Mouse (Mus musculus): ENCODE measurements at regions not wholly inside any gene's neighbourhood (a gene's known extent, or its start where the extent isn't known, plus 50 kb on each side); places are given as distances from the start of the nearest gene placed in this dataset.

GRCm38 (mm10) chr13:73107250-73107993 lies 152.9 kb upstream of the Irx4 start:
- no peak for DNase-seq (ENCODE audit: low spot score in 2 of 2)
- intact Hi-C loops (cut with DNase I) = no loop called here

DNA sequence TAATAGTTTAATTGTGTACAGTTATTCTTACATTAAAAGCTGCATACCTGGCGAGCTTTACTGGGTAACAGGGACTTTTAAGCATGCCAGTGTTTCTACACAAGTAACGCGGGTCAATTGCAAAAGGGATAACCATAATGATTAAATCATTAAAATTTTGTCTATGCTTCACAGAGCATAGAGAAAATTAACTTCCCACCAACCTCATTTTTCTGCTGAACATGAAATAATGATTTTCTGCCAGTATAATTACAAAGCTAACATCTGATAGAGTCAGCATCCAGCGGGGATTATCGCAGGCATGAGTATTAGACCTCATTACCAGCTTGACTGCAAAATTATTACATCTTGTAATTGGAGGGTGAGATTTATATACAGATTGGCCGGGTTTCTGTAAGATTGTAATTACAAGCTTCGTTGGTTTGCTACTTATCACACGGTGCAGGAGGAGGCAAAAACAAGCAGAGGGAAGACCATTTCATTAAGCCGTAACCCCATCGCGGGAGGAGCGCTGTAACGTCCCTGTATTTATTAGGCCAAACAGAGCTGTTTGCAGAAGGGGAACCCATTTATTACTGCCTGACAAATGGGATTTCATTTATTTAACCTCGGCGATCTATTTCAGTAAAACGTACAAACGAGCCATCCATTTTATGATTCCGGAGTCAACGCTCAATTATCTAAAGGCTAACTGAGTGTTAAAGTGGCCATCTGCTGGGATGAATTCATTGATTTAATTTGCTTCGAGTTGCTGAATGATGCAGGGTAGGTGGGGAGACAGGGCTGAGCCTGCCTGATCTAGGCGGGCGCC lies 143.3 kb upstream of the Irx4 start:
- intact Hi-C loops (cut with DNase I) = no loop called here
- DNase-seq (ENCODE audit: low spot score in 2 of 2) = no peak

DNA sequence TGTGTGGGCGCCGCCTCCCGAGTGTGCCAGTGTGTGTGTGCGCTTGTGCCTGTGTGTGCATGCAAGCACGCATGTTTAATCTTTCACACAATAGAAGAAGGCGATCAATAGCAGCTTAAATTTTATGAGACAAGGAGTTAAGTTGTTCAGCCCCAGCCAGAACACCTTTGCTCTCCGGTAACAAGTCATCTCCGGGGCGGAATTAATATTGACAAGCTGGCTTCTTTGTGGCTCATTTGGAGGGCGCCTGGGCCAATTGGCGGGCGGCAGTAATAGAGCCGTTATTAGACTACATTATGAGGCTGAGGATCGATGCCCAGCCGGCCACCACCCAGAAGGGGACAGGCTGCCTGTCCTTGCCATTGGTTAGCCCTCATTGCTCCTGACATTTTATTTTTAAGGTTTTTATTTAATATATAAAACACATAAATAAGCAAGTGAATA lies 142.6 kb upstream of the Irx4 start:
- intact Hi-C loops (cut with DNase I) = no loop called here
- peak in 1 of 2 experiments; percentile 7 for DNase-seq (ENCODE audit: low spot score in 2 of 2)

DNA sequence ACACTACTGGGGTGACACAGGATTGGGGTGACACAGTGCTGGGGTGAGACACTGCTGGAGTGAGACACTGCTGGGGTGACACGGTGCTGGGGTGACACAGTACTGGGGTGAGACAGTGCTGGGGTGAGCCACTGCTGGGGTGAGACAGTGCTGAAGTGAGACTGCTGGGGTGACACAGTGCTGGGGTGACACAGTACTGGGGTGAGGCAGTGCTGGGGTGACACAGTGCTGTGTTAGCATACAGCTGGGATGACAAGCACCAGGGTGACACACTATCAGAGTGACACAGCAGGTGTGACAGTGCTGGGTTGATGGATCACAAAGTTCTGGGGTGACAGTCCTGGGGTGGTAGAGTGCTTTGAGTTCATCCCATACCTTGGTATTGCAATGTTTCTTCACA lies 137.3 kb upstream of the Irx4 start:
- intact Hi-C loops (cut with DNase I) = no loop called here
- no peak for DNase-seq (ENCODE audit: low spot score in 2 of 2)

- DNase-seq (ENCODE audit: low spot score in 2 of 2) = no peak
- intact Hi-C loops (cut with DNase I) = no loop called here
These were observed 129.0 kb upstream of the Irx4 start for GRCm38 (mm10) chr13:73131270-73131669.

DNA sequence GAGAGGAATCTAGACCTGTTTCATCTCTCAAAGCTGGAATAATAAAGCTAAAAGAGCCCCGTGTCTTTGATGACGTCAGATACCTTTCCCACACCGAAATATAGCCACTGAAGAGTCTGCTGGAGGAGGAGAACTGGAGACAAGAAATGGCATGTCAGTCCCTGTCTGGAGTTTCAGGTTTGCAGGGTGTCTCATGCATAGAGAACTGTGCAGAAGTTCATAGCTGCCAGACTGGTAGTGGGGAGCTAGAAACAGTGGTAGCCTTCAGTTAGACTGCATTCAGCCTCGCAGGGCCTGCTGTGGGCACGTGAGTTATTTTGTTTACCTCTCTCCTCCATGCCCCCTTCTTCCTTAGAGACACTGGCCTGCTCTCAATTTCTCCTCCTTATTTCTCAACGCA lies 127.5 kb upstream of the Irx4 start:
- intact Hi-C loops (cut with DNase I) = no loop called here
- no peak for DNase-seq (ENCODE audit: low spot score in 2 of 2)

DNA sequence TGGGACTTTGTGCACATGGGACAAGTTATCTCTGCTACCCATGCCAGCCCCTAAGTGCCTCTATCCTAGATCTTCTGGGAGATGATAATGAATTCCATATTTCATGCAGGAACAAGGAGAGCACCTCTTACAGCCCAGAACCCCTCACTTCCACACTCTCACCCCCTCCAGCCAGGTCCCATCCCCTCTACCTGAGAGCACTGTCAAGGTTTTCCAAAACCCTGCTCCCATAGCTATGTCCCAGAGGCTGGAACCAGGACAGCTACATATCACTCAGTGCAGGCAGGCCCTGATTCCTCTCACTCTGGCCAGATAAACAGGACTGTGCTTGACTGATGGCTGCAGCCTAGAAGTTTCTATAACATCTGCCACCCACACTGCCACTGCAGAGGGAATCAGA lies 125.3 kb upstream of the Irx4 start:
- DNase-seq (ENCODE audit: low spot score in 2 of 2) = no peak
- intact Hi-C loops (cut with DNase I) = no loop called here

DNA sequence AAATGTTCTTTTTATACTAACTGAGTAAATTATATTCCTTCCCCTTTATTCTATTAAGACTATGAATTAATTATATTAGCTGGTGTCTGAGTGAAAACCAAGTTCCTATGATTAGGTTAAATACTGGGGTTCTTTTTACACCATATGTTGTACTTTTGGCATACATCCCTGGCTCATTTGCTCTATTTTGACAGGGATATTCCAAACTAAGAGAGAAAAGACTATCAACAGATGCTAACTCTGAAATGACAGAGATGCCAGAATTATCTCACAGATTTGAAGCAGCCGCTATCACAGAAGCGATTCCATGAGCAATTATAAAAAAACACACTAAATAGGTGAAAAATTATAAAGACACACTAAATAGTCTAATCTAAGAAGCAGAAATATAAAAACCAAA lies 119.0 kb upstream of the Irx4 start:
- intact Hi-C loops (cut with DNase I) = no loop called here
- no peak for DNase-seq (ENCODE audit: low spot score in 2 of 2)

GRCm38 (mm10) chr13:73158016-73158415 lies 102.3 kb upstream of the Irx4 start:
- intact Hi-C loops (cut with DNase I) = no loop called here

DNA sequence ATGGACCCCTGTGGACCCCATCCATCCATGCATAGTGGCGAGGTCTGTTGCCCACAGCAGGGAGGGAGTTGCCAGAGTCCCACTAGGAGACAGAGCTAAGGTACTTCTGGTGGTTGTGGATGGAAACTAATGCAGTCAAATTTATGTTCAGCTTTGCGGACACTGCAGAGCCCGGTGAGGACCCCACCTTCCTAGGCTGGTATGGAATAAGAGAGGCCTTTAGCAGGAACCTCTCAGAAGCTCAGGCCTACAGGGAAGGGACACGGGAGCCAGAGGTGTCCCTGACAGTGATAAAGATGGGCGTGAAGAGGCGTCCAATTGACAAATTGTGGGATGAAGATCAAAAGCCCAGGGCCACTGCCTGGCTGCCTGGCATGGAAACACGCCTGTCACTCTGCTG lies 100.8 kb upstream of the Irx4 start:
- DNase-seq (ENCODE audit: low spot score in 2 of 2) = no peak
- intact Hi-C loops (cut with DNase I) = no loop called here

More at GRCm38 (mm10) chr13:73158016-73158415, 102.3 kb upstream of the Irx4 start:
- DNase-seq (ENCODE audit: low spot score in 2 of 2) = no peak

DNA sequence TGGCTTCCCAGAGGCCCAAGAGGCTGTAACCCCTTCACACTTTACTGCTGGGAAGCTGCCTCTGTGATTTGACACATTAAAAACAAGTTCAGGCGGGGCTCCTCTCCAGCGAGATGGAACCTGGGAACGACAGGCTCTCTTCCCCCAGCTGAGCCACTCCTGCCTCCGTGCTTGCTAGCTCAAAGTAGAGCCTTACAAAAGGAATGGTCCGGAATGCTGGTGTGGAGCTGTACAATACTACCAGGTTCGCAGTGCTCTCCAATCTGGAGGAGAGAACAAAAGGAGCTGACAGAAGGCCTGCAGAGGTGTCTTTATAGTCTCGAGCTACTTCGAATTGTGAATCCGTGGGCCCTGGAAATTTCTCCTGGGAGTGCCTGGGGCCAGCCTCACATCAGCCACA lies 100.4 kb upstream of the Irx4 start:
- intact Hi-C loops (cut with DNase I) = loop anchor here (10.0 kb wide), 1 partner anchor 145 kb away; no protein-coding TSS in a partner anchor
- no peak for DNase-seq (ENCODE audit: low spot score in 2 of 2)

DNA sequence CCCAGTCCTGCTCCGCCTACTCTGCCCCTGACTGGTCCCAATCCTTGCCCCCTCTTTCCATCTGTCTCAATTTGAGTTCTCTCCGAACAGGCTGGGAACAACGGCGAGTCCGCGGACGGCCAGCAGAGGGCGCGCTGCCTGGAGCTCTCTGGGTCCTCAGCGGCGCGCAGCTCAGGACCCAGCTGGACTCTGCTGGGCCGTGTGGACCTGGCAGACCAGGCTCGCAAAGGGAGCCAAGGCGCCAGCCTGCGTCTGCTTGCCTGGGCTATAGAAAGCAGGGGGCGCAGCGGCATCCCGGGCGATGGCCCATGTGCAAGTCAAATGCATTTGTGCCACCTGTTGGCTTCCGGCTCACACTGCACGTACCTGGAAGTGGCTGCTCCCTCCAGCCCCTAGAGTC lies 100.0 kb upstream of the Irx4 start:
- intact Hi-C loops (cut with DNase I) = loop anchor here (10.0 kb wide), 1 partner anchor 145 kb away; no protein-coding TSS in a partner anchor
- peak; percentile 70 to 71 for DNase-seq (ENCODE audit: low spot score in 2 of 2)

DNA sequence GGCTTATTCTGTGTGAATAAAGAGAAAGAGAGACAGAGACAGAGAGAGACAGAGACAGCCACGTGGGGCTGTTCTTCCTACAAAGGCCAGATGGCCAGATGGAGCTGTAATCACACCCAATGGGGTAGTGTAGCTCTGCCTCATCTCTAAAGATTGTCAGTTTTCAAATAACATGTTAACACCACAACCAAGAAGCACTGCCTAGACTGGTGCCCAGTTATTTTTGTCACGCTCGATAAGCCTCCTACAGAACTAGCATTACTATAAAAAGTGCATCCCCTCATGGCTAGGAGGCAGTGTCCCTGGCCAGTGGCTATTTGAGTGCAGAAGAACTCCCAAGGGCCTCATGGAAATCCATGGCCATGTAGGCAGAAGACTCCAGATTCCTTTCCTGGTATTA lies 90.0 kb upstream of the Irx4 start:
- DNase-seq (ENCODE audit: low spot score in 2 of 2) = no peak
- intact Hi-C loops (cut with DNase I) = no loop called here

- DNase-seq (ENCODE audit: low spot score in 2 of 2) = no peak
- intact Hi-C loops (cut with DNase I) = no loop called here
These were observed 52.3 kb upstream of the Irx4 start for GRCm38 (mm10) chr13:73207931-73208448.
